Mouse (Mus musculus) induced T-regulatory cell, adult 2 months (primary cell): ENCODE measurements around the gene Olfr694.
"Not testable (repeated sequence)": the region's sequence is repeated elsewhere in the genome, so short reads cannot be mapped to it uniquely, and the experiment has no call there.

Experiments used
- DNase-seq: peaks from one replicate; pipeline ENCODE4 v3.0.0-alpha.2; 2012; ENCODE audit warnings: low read depth

The Olfr694 gene

GRCm38 (mm10) chr7:106691714-106692113 lies at the start of gene Olfr694:
Gene Olfr694, minus strand, starts transcription at chr7:106691814.
- no peak for DNase-seq

- DNase-seq: no peak
Observed at GRCm38 (mm10) chr7:106737028-106737427, 45.4 kb upstream of the Olfr694 start.

DNA sequence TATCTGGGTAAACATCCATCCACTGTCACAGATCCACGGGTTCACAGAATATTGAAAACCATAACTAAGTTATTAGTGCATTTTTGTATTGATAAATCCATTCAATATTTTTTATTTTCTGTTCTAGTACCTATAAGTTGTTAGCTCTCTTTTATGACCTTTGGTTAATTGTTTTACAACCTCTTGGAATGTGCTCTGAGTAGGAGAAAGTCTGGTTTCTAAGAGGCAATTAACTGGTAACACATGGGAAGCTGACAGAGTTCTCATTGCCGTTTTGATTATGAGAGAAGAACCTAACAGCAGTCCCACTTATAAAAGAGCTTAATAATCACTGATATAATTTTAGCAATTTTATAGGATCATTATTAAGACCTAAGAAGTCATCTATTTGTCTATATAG lies 42.1 kb upstream of the Olfr694 start:
- DNase-seq: no peak

DNA sequence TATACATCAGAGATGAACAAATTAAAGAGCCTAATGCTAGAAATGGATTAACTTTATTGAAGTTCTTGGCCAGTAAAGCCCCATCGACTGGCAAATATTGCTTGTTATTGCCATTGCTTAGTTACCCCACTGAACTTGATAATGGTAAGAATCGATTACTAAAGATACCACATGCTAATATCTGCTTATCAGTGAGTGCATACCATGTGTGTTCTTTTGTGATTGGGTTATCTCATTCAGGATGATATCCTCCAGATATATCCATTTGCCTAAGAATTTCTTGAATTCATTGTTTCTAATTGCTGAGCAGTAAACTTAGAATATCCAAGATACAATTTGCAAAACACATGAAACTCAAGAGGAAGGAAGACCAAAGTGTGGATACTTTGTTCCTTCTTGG lies 34.0 kb upstream of the Olfr694 start:
- DNase-seq: not testable (repeated sequence)

DNA sequence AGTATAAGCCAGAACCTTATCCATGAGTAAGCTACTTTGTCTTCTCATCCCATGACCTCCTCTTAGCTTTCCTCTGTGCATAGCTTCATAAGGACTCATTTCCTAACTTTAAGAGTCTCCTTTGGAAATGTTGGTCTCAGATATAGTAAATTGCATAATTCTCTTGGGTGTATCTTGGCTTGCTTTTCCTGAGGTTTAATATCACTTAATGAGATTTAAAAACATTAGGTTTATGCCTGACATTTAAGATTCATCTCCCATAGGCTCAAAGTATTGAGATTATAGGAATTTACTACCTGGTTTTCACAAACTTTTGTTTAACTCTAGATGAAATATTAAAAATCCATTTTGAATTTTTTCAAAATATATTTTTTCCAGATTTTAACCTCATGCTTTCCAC lies 24.7 kb upstream of the Olfr694 start, which contains the start of gene Olfr695:
Gene Olfr695, minus strand, starts transcription at position 101 of the 400 bp plus-strand sequence.
- no peak for DNase-seq

- DNase-seq: no peak
Observed at GRCm38 (mm10) chr7:106711463-106711862, 19.8 kb upstream of the Olfr694 start.

DNA sequence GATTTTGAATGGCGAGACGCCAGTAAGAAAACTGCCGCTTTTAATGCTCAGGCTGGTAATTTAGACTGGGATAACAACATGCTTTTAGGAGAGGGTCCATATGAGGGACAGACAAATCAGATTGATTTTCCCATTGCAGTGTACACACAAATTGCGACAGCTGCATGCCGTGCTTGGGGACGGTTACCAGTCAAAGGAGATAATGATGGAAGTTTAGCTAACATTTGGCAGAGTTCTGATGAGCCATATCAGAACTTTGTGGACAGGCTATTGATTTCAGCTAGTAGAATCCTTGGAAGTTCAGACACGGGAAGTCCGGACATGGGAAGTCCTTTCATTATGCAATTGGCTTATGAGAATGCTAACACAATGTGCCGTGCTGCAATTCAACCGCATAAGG lies 16.1 kb upstream of the Olfr694 start:
- DNase-seq: not testable (repeated sequence)

- DNase-seq: no peak
Observed at GRCm38 (mm10) chr7:106696891-106697290, 5.3 kb upstream of the Olfr694 start.

DNA sequence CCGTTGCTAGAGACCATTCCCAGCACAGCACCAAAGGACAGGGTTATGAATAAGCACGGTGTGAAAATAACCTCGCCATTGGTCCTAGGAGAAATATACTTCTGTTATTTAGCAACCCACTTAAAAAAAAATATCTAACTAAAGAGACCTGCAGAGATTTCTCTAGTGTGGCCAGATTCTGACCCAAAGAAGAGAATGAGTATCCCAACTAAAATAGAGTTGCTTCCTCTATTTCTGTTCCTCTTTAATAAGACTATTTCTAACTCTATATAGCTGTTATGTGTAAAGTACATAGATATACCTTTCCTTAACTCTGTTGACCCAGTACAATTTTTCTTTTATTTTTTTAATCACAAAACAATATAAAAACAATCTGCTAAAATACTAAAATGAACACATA lies 1.4 kb upstream of the Olfr694 start:
- no peak for DNase-seq

DNA sequence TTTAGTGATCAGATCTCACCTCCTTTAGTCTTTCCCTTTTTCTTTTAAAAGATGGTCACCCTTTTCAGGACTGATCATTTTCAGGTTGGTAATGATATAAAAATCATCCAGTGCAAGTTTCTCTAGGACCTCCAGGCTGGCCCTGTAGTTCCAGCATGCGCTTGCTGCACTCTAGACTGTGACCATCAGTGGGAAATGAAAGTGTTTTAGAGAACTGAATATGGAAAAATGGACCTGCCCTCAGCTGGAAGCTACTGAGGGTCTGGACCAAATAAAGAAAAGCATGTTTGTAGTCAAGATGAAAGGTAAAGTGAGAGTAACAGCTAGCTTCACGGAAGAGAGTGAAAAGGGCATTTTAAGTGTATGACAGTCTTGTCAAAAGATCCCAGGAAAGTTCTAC lies 6.2 kb downstream of the Olfr694 start:
- no peak for DNase-seq

DNA sequence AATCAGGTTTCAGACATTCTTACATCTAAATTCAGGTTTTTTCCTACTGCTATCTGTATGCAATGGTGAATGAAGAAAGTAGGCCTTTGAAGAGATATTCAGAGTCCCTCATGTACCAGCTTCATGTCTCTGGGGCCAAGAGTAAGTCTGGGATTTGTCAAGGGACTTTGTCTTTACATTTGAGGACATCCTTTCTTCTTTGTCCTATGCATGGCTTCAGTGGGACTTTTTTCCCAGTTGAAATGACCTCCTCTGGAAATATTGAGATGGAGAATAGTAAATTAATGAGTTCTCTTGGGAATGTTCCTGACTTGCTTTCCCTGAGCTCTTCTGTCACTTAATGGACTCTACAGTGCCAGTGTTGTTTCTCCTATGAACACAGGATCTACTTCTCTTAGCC lies 11.1 kb downstream of the Olfr694 start, which contains the start of gene Olfr693:
Gene Olfr693, minus strand, starts transcription at position 101 of the 400 bp plus-strand sequence.
- no peak for DNase-seq

- DNase-seq: no peak
Observed at GRCm38 (mm10) chr7:106652344-106652652, 39.3 kb downstream of the Olfr694 start.

GRCm38 (mm10) chr7:106651555-106652343 lies 39.9 kb downstream of the Olfr694 start:
- peak; percentile 55 for DNase-seq

DNA sequence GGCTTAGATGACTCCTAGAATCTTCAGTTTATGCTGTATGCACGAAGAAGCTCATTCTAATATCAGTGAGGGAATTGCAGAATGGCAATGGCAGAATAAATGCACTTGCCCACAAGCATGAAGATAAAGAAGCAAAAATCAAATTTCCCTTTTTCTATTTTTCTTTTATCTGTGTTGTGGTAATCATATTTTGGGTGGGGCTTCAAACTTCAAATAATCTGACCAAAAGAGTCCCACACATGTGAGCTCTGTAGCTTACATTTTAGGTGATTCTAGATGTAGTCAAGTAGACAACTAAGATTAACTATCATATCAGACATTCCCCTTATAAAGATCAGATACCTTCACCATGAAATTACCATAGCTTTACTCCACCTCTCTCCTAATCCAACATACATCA lies 41.8 kb downstream of the Olfr694 start:
- DNase-seq: no peak

GRCm38 (mm10) chr7:106645261-106645660 lies 46.4 kb downstream of the Olfr694 start:
- DNase-seq: peak; percentile 48

DNA sequence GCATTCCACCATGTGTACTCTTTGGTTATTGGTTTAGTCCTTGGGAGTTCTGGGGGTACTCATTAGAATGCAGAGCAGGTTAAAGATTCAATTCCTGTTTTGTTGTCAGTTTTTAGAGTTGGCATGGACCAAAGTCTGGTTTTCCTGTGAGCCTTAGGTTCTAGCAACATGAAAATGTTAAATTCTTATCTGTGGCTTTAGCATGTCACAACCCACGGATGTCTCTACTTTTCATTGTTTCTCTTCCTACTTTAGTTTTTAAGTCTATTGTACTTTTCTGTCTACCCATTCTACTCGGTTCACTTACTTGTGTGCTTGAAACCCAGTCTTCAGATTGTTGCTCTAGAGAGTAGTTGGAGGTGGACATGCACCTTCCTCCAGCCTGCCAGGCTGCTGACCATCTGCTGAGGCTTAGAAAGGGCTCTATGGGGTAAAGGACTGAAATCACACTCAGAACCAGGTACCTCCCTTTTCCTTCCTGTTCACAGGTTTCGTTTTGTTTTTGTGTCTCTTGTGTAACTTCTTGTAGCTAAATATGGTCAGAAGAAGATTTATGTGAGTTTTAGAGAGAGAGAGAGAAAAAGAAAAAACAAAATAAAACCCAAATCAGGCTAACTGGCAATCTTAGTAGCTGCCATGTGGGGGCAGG lies 47.3 kb downstream of the Olfr694 start:
- peak; percentile 81 for DNase-seq

DNA sequence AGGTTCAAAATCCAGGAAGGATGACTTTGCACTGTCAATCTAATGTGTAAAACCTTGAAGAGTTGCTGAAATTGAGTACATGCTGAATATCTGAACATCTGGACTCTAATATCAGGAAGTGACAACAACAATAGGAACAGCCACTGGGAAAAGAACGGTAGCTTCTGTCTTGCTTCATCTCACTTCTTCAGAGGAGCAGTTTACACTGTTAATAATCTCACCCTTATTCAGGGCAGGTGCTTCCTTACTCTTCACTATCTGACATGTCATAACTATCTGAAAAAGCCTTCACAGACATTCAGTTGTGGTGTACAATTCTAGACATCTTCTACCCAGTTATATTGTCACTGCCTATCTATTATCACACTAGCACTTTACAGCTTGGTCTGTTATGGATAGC lies 50.8 kb downstream of the Olfr694 start:
- DNase-seq: no peak

DNA sequence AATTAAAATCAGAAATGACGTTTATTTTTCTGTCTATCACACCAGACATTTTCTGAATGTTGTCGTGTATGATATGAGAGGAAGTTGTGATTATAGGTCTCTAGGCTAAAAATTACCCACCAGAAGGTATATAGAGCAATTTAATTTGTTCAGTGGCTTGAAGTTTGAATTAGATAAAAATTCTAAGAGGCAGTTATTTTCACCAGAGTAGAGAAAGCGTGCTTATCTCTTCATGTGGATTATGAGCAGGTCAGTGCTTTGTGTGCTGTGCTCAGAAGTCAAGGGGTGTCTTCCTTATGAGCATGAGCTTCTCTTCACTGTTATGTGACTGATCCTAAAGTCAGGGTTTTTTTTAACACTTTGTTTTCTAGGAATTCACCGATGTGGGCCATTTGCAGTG lies 56.1 kb downstream of the Olfr694 start:
- no peak for DNase-seq
